Mouse (Mus musculus): ENCODE data around the gene Zfp462. TPM values are rescaled to one million over a fixed set of nuclear protein-coding genes. Genes with fewer than 3 reads are reported as not detected.

The Zfp462 gene
- total RNA-seq, 1 experiment = 63.7 TPM

DNA sequence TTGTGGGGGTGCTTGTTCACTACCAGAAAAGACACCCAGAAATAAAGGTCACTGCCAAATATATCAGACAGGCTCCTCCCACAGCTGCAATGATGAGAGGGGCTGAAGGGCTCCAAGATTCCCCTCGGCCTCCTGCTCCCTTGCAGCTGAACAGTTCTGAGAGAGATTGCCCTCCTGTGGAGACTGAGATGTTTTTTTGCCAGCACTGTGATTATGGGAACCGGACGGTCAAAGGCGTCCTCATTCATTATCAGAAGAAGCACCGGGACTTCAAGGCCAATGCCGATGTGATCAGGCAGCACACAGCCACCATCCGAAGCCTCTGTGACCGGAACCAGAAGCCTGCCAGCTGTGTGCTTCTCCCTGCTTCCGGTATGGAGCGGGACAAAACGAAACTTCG, 66.5 kb downstream of the Zfp462 start:
- Histone ChIP-seq H3K9ac (ENCODE audit: insufficient read depth, low read depth, low read length, poor library complexity, severe bottlenecking) (no peak overlapping the region), H3K27ac (ENCODE audit: insufficient read depth, low read depth, low read length, poor library complexity, severe bottlenecking) (no peak overlapping the region), H3K4me1 (ENCODE audit: control insufficient read depth in 2 of 2, insufficient read depth in 2 of 2, low read length in 2 of 2, poor library complexity in 1 of 2) (no peaks in the 10 kb centered on the region; a peak in 1 of 4 replicates), H3K4me3 (ENCODE audit: insufficient read depth in 1 of 2, low read depth in 1 of 2, low read length in 2 of 2, poor library complexity in 1 of 2, severe bottlenecking in 1 of 2) (no peak overlapping the region), H3K36me3 (ENCODE audit: control insufficient read depth, insufficient read depth, low read length, poor library complexity, severe bottlenecking) (peaks cover 79% of the 10 kb centered on the region), H3K9me3 (ENCODE audit: control insufficient read depth, insufficient read depth, low read depth, low read length) (peaks cover 10% of the 10 kb centered on the region)
- in situ Hi-C loops (cut with MboI; ENCODE audit: low sequenced_read_pairs in 2 of 2, unreplicated experiment in 2 of 2) = no loop called here
- no peak for DNase-seq (ENCODE audit: low read depth, low spot score)
- no peak for TF ChIP-seq HCFC1 (IDR thresholded peaks at IDR 0.05; ENCODE audit: borderline replicate concordance, insufficient read depth, low read length)
- no peak for TF ChIP-seq ZNF384 (IDR thresholded peaks at IDR 0.05; ENCODE audit: low read depth, low read length)
- no peak for TF ChIP-seq MAFK (IDR thresholded peaks at IDR 0.05; ENCODE audit: insufficient read depth, low read depth, low read length)
- no peak for TF ChIP-seq ZC3H11A (IDR thresholded peaks at IDR 0.05; ENCODE audit: borderline replicate concordance, low read depth, low read length)
- TF ChIP-seq CHD2 (IDR thresholded peaks at IDR 0.05; ENCODE audit: low read depth, low read length) = no peak

DNA sequence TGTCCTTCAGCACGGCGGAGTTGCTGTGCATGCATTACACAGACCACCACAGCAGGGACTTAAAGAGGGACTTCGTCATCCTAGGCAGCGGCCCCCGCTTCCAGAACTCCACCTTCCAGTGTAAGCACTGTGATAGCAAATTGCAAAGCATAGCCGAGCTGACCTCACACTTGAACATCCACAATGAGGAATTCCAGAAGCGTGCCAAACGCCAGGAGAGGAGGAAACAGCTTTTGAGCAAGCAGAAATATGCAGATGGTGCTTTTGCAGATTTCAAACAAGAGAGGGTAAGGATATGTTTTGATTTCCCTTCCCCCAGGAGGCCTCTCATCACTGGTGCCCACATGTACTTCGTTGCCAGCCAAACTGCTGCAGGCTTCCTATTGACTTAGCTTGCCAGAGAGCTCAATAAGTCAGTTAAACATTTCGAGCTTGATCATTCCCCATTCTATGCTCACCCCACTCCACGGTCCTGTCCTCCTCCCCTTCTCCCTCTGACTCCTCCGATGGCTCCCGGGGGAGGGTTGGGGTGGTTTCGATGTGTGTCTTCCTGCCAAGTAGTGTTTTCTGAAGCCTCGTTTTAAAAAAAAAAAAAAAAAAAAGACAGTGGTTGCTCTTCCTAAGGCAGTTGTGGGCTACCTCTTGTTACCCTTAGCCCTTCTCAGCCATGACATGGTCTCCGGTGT, 68.9 kb downstream of the Zfp462 start:
- Histone ChIP-seq H3K9ac (ENCODE audit: insufficient read depth, low read depth, low read length, poor library complexity, severe bottlenecking) (no peak overlapping the region), H3K9me3 (ENCODE audit: control insufficient read depth, insufficient read depth, low read depth, low read length) (0 out of 2 replicates have a peak, but pooled peaks cover 2% of the 10 kb centered on the region), H3K36me3 (ENCODE audit: control insufficient read depth, insufficient read depth, low read length, poor library complexity, severe bottlenecking) (peaks cover 76% of the 10 kb centered on the region), H3K4me1 (ENCODE audit: control insufficient read depth in 2 of 2, insufficient read depth in 2 of 2, low read length in 2 of 2, poor library complexity in 1 of 2) (no peaks in the 10 kb centered on the region; a peak in 1 of 4 replicates), H3K27ac (ENCODE audit: insufficient read depth, low read depth, low read length, poor library complexity, severe bottlenecking) (no peak overlapping the region), H3K4me3 (ENCODE audit: insufficient read depth in 1 of 2, low read depth in 1 of 2, low read length in 2 of 2, poor library complexity in 1 of 2, severe bottlenecking in 1 of 2) (no peak overlapping the region)
- in situ Hi-C loops (cut with MboI; ENCODE audit: low sequenced_read_pairs in 2 of 2, unreplicated experiment in 2 of 2) = no loop called here
- DNase-seq (ENCODE audit: low read depth, low spot score) = no peak
- TF ChIP-seq ZC3H11A (IDR thresholded peaks at IDR 0.05; ENCODE audit: borderline replicate concordance, low read depth, low read length) (no peak), HCFC1 (IDR thresholded peaks at IDR 0.05; ENCODE audit: borderline replicate concordance, insufficient read depth, low read length) (no peak), MAFK (IDR thresholded peaks at IDR 0.05; ENCODE audit: insufficient read depth, low read depth, low read length) (no peak), CHD2 (IDR thresholded peaks at IDR 0.05; ENCODE audit: low read depth, low read length) (no peak), ZNF384 (IDR thresholded peaks at IDR 0.05; ENCODE audit: low read depth, low read length) (no peak)

DNA sequence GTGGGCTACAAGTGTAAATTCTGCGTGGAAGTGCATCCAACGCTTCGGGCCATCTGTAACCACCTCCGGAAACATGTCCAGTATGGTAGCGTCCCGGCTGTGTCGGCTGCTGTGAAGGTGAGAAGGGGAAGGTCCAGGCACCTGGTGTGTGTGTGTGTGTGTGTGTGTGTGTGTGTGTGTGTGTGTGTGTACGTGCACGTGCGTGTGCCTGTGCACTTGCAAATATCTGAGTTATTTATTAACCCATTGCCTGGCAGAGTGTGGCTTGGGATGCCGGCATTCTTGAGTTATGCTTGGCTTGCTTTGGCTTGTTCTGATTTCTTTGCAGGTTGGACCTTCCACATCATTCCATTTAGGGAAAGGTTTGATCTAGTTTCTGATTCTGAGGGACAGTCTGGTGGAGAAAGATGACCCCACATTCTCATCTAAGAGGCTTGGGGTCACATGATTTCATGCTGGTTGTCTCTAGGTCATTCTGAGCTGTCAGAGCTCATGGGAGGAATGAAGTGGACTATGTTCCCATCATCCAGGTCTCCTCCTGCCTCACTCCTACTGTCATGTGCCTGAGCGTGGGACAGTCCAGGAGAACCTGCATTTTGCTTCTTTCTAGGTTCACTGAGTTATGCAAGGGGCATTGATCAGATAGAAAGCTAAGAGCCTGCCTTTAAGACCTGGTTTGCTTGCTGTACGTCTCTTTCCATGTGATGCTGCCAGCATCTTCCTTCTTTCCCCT, 70.0 kb downstream of the Zfp462 start:
- DNase-seq (ENCODE audit: low read depth, low spot score) = no peak
- Histone ChIP-seq H3K4me3 (ENCODE audit: insufficient read depth in 1 of 2, low read depth in 1 of 2, low read length in 2 of 2, poor library complexity in 1 of 2, severe bottlenecking in 1 of 2) (no peak overlapping the region), H3K9me3 (ENCODE audit: control insufficient read depth, insufficient read depth, low read depth, low read length) (no peaks in the 10 kb centered on the region), H3K9ac (ENCODE audit: insufficient read depth, low read depth, low read length, poor library complexity, severe bottlenecking) (no peak overlapping the region), H3K36me3 (ENCODE audit: control insufficient read depth, insufficient read depth, low read length, poor library complexity, severe bottlenecking) (peaks cover 67% of the 10 kb centered on the region), H3K4me1 (ENCODE audit: control insufficient read depth in 2 of 2, insufficient read depth in 2 of 2, low read length in 2 of 2, poor library complexity in 1 of 2) (no peaks in the 10 kb centered on the region; a peak in 1 of 4 replicates), H3K27ac (ENCODE audit: insufficient read depth, low read depth, low read length, poor library complexity, severe bottlenecking) (no peak overlapping the region)
- in situ Hi-C loops (cut with MboI; ENCODE audit: low sequenced_read_pairs in 2 of 2, unreplicated experiment in 2 of 2) = no loop called here
- no peak for TF ChIP-seq HCFC1 (IDR thresholded peaks at IDR 0.05; ENCODE audit: borderline replicate concordance, insufficient read depth, low read length)
- TF ChIP-seq ZNF384 (IDR thresholded peaks at IDR 0.05; ENCODE audit: low read depth, low read length) = no peak
- TF ChIP-seq MAFK (IDR thresholded peaks at IDR 0.05; ENCODE audit: insufficient read depth, low read depth, low read length) = no peak

DNA sequence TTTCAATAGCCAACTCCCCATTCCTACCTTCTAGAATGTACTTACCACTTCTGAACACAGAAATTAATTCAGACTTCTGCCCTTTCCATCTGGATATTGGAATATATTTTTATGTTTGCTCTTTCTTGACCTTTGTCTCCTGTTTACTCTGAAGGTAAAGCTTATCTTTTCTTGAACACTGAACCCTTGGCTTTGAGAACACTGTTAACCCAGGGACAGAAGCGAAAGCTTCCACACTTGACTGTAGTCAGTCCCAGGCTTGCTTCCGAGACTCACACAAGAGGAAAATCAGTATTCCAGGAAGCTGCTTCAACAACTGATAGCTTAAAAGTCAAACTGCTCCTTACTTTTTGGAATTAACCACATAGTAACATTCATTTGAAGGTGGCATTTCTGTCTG, 70.7 kb downstream of the Zfp462 start:
- no peak overlapping the region for H3K9ac ChIP-seq (ENCODE audit: insufficient read depth, low read depth, low read length, poor library complexity, severe bottlenecking)
- no peaks in the 10 kb centered on the region; a peak in 1 of 4 replicates for H3K4me1 ChIP-seq (ENCODE audit: control insufficient read depth in 2 of 2, insufficient read depth in 2 of 2, low read length in 2 of 2, poor library complexity in 1 of 2)
- H3K4me3 ChIP-seq (ENCODE audit: insufficient read depth in 1 of 2, low read depth in 1 of 2, low read length in 2 of 2, poor library complexity in 1 of 2, severe bottlenecking in 1 of 2) = no peak overlapping the region
- H3K27ac ChIP-seq (ENCODE audit: insufficient read depth, low read depth, low read length, poor library complexity, severe bottlenecking) = no peak overlapping the region
- H3K36me3 ChIP-seq (ENCODE audit: control insufficient read depth, insufficient read depth, low read length, poor library complexity, severe bottlenecking) = peaks cover 64% of the 10 kb centered on the region
- in situ Hi-C loops (cut with MboI; ENCODE audit: low sequenced_read_pairs in 2 of 2, unreplicated experiment in 2 of 2) = no loop called here
- DNase-seq (ENCODE audit: low read depth, low spot score) = no peak
- no peaks in the 10 kb centered on the region for H3K9me3 ChIP-seq (ENCODE audit: control insufficient read depth, insufficient read depth, low read depth, low read length)
- TF ChIP-seq ZNF384 (IDR thresholded peaks at IDR 0.05; ENCODE audit: low read depth, low read length) (no peak), ZC3H11A (IDR thresholded peaks at IDR 0.05; ENCODE audit: borderline replicate concordance, low read depth, low read length) (no peak), MAFK (IDR thresholded peaks at IDR 0.05; ENCODE audit: insufficient read depth, low read depth, low read length) (no peak), CHD2 (IDR thresholded peaks at IDR 0.05; ENCODE audit: low read depth, low read length) (no peak), HCFC1 (IDR thresholded peaks at IDR 0.05; ENCODE audit: borderline replicate concordance, insufficient read depth, low read length) (no peak)

Data from ES-E14 (cell line).